Mouse (Mus musculus): ENCODE results near the gene Ces1f. TPM values are rescaled to one million over a fixed set of nuclear protein-coding genes. Genes with fewer than 3 reads are reported as not detected.

The Ces1f gene
- polyA plus RNA-seq, 1 experiment: 3.0 TPM

DNA sequence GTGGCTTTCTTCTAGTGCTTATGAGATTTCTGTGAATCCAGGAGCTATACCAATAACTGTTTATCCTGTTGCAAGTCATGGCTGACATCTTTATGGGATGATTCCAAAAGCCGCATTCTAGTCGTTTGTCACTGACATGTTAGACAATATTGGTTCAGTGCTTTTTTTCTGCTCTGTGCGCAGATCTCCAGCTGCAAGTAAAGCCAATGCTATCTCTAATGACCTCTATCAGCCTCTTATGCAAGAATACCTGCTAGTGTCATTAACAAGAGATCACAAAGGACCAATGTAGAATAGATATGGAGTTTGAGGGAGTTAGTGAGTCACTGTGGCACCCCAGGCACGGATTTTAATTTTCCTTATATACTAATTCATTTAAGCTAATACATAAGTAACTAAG lies 4.9 kb downstream of the Ces1f start:
- Histone ChIP-seq H3K36me3 (ENCODE audit: control insufficient read depth, insufficient read depth, low read length) (no peaks in the 10 kb centered on the region), H3K4me3 (ENCODE audit: control insufficient read depth, insufficient read depth, low read length) (no peak overlapping the region), H3K27me3 (ENCODE audit: control insufficient read depth, insufficient read depth, low read length) (no peaks in the 10 kb centered on the region), H3K27ac (ENCODE audit: control insufficient read depth, insufficient read depth, low read length) (no peak overlapping the region), H3K4me1 (replicated peaks; ENCODE audit: control insufficient read depth, insufficient read depth, low read length) (no peaks in the 10 kb centered on the region)
- WGBS: 88% methylated on average over 4 of the region's 4 CpGs
- DNase-seq: no peak
- TF ChIP-seq POLR2A (IDR thresholded peaks at IDR 0.05; ENCODE audit: control insufficient read depth, extremely low read depth, insufficient read depth, low read length, poor library complexity) (no peak), CTCF (IDR thresholded peaks at IDR 0.05; ENCODE audit: borderline replicate concordance, control insufficient read depth, extremely low read depth, insufficient read depth, low read length, poor library complexity) (no peak)

DNA sequence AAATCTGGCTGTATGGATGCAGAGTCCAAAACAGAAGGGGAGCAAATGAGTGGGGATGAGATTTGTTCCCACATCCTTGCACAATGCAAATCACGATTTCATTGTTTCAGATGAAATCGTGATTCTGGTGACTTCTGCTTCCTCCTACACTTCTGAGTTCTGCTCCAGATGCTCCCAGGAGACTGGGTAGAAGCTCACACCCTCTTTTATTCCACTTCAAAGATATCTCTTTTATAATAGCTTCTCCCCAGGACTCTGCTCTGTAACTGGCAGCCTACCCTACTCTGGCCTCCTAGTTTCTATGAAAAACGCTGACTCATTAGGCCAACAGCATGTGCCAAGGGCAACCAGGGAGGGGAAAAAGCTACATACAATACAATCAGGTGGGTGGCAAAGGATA lies 6.2 kb downstream of the Ces1f start:
- H3K36me3 ChIP-seq (ENCODE audit: control insufficient read depth, insufficient read depth, low read length): no peaks in the 10 kb centered on the region
- H3K4me3 ChIP-seq (ENCODE audit: control insufficient read depth, insufficient read depth, low read length): no peak overlapping the region
- no peak for TF ChIP-seq POLR2A (IDR thresholded peaks at IDR 0.05; ENCODE audit: control insufficient read depth, extremely low read depth, insufficient read depth, low read length, poor library complexity)
- TF ChIP-seq CTCF (IDR thresholded peaks at IDR 0.05; ENCODE audit: borderline replicate concordance, control insufficient read depth, extremely low read depth, insufficient read depth, low read length, poor library complexity): no peak
- H3K27ac ChIP-seq (ENCODE audit: control insufficient read depth, insufficient read depth, low read length): no peak overlapping the region
- DNase-seq: no peak
- WGBS: 73% methylated on average over 3 of the region's 3 CpGs
- no peaks in the 10 kb centered on the region for H3K4me1 ChIP-seq (replicated peaks; ENCODE audit: control insufficient read depth, insufficient read depth, low read length)
- no peaks in the 10 kb centered on the region for H3K27me3 ChIP-seq (ENCODE audit: control insufficient read depth, insufficient read depth, low read length)

DNA sequence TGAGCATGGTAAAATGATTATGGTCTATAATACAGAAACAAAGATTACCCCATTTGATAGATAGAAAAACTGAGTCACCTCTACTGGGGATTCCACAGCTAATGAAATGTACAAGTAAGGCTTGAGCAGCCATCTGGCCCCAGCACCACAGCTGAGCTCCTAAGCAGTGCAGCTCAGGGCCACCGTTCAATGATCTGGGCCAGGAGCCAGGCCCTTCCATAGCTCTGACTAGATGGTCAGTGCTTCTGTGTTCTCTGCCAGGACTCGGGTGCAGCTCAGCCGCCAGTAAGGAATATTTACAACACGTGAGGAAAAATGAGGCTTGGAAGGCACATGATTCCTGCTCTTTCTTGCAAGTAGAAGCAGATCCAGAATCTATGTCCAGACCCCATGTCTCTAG lies 6.9 kb downstream of the Ces1f start:
- TF ChIP-seq CTCF (IDR thresholded peaks at IDR 0.05; ENCODE audit: borderline replicate concordance, control insufficient read depth, extremely low read depth, insufficient read depth, low read length, poor library complexity) (no peak), POLR2A (IDR thresholded peaks at IDR 0.05; ENCODE audit: control insufficient read depth, extremely low read depth, insufficient read depth, low read length, poor library complexity) (no peak)
- no peak for DNase-seq
- no peaks in the 10 kb centered on the region for H3K4me1 ChIP-seq (replicated peaks; ENCODE audit: control insufficient read depth, insufficient read depth, low read length)
- H3K4me3 ChIP-seq (ENCODE audit: control insufficient read depth, insufficient read depth, low read length): no peak overlapping the region
- WGBS: 93% methylated on average over 4 of the region's 4 CpGs
- no peak overlapping the region for H3K27ac ChIP-seq (ENCODE audit: control insufficient read depth, insufficient read depth, low read length)
- no peaks in the 10 kb centered on the region for H3K36me3 ChIP-seq (ENCODE audit: control insufficient read depth, insufficient read depth, low read length)
- no peaks in the 10 kb centered on the region for H3K27me3 ChIP-seq (ENCODE audit: control insufficient read depth, insufficient read depth, low read length)

DNA sequence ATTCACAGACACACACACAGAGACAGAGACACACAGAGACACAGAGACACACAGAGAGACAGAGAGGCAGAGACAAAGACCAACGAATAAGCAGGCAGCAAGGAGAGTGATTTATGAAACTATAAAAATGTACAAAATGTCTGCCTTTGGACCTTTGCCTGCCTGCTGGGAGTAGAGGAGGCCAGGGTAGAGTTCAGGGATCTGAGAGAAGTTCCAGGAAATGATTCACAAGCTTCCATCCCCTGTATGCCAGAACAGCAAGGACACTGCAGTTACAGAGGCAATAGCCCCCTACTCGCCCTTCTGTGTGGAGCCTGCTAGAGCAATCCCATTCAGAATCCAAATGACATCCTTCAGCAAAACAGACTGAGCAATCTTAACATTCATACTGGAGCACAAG lies 18.1 kb downstream of the Ces1f start:
- no peaks in the 10 kb centered on the region for H3K36me3 ChIP-seq (ENCODE audit: control insufficient read depth, insufficient read depth, low read length)
- TF ChIP-seq POLR2A (IDR thresholded peaks at IDR 0.05; ENCODE audit: control insufficient read depth, extremely low read depth, insufficient read depth, low read length, poor library complexity): no peak
- no peak for TF ChIP-seq CTCF (IDR thresholded peaks at IDR 0.05; ENCODE audit: borderline replicate concordance, control insufficient read depth, extremely low read depth, insufficient read depth, low read length, poor library complexity)
- no peaks in the 10 kb centered on the region for H3K4me1 ChIP-seq (replicated peaks; ENCODE audit: control insufficient read depth, insufficient read depth, low read length)
- no peaks in the 10 kb centered on the region for H3K27me3 ChIP-seq (ENCODE audit: control insufficient read depth, insufficient read depth, low read length)
- no peak overlapping the region for H3K4me3 ChIP-seq (ENCODE audit: control insufficient read depth, insufficient read depth, low read length)
- H3K27ac ChIP-seq (ENCODE audit: control insufficient read depth, insufficient read depth, low read length): no peak overlapping the region
- 70% methylated on average over 2 of the region's 2 CpGs for WGBS
- DNase-seq: no peak

DNA sequence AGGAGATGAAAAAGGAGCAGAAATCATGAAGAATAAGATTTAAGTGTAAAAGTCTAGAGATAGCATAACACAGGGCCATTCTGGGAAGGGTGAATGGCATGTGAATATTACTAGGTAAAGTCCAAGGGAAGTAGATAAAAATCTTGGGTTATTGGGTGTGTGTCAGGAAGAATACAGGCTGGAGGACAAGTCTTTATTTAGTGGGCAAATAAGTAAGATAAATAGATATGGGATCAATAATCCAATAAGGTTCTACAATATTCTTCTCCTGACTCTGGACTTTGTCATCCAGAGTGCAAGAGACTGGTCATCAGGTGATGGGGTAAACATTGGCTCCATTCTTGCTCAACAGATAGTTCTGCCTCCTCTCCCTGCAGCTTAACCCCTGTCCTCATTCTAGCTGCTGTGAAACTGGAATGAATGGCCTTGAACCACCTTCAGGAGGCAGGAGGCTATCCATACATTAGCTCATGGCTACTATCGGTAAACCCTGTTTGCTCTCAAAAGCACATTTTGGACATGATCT lies 27.1 kb downstream of the Ces1f start:
- no peak for DNase-seq
- Histone ChIP-seq H3K27ac (ENCODE audit: control insufficient read depth, insufficient read depth, low read length) (no peak overlapping the region), H3K4me3 (ENCODE audit: control insufficient read depth, insufficient read depth, low read length) (no peak overlapping the region), H3K27me3 (ENCODE audit: control insufficient read depth, insufficient read depth, low read length) (no peaks in the 10 kb centered on the region), H3K4me1 (replicated peaks; ENCODE audit: control insufficient read depth, insufficient read depth, low read length) (no peaks in the 10 kb centered on the region), H3K36me3 (ENCODE audit: control insufficient read depth, insufficient read depth, low read length) (no peaks in the 10 kb centered on the region)
- TF ChIP-seq POLR2A (IDR thresholded peaks at IDR 0.05; ENCODE audit: control insufficient read depth, extremely low read depth, insufficient read depth, low read length, poor library complexity) (no peak), CTCF (IDR thresholded peaks at IDR 0.05; ENCODE audit: borderline replicate concordance, control insufficient read depth, extremely low read depth, insufficient read depth, low read length, poor library complexity) (no peak)
- WGBS: 100% methylated on average over 1 of the region's 1 CpGs

DNA sequence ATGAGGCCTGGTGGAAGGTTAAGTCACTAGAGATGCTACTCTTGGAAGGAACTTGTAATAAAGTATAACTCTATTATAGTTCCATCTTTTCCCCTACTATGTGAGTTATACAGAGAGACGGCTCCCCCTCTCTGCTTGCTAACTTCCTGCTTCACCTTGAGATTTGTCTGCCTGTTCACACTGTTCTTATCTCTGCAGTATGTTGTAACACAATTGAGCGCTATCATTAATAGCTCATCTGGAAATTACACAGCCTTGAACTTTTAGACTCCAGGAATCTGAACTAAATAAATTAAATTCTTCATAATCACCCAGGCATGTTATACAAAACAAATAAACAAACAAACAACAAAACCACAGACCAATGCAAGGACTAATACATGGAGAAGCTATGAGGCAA lies 33.5 kb downstream of the Ces1f start:
- no peak for DNase-seq
- no peak overlapping the region for H3K4me3 ChIP-seq (ENCODE audit: control insufficient read depth, insufficient read depth, low read length)
- no peak for TF ChIP-seq CTCF (IDR thresholded peaks at IDR 0.05; ENCODE audit: borderline replicate concordance, control insufficient read depth, extremely low read depth, insufficient read depth, low read length, poor library complexity)
- no peak for TF ChIP-seq POLR2A (IDR thresholded peaks at IDR 0.05; ENCODE audit: control insufficient read depth, extremely low read depth, insufficient read depth, low read length, poor library complexity)
- 87% methylated on average over 2 of the region's 2 CpGs for WGBS
- H3K4me1 ChIP-seq (replicated peaks; ENCODE audit: control insufficient read depth, insufficient read depth, low read length): no peaks in the 10 kb centered on the region
- H3K36me3 ChIP-seq (ENCODE audit: control insufficient read depth, insufficient read depth, low read length): no peaks in the 10 kb centered on the region
- H3K27ac ChIP-seq (ENCODE audit: control insufficient read depth, insufficient read depth, low read length): no peak overlapping the region
- H3K27me3 ChIP-seq (ENCODE audit: control insufficient read depth, insufficient read depth, low read length): no peaks in the 10 kb centered on the region

DNA sequence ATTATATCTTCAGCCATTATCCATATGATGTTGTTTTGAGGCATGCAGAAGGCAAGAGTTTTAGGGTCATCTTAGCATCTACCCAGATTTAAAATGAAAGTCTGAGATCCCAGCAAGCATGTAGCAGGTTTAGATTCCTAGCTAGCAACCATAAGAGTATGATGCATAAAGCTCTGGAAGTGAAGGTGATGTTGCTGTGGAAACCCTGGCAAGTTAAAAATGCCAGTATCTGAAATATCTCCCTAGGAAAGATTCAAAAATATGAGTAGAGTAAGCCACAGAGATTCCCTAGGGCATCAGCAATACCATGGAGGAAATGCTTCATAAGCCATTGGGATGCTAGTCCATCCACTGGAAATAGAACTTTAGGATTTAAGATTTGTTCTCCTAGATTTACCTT lies 39.7 kb downstream of the Ces1f start:
- DNase-seq: no peak
- no peaks in the 10 kb centered on the region for H3K4me1 ChIP-seq (replicated peaks; ENCODE audit: control insufficient read depth, insufficient read depth, low read length)
- TF ChIP-seq CTCF (IDR thresholded peaks at IDR 0.05; ENCODE audit: borderline replicate concordance, control insufficient read depth, extremely low read depth, insufficient read depth, low read length, poor library complexity) (no peak), POLR2A (IDR thresholded peaks at IDR 0.05; ENCODE audit: control insufficient read depth, extremely low read depth, insufficient read depth, low read length, poor library complexity) (no peak)
- no peak overlapping the region for H3K4me3 ChIP-seq (ENCODE audit: control insufficient read depth, insufficient read depth, low read length)
- no peaks in the 10 kb centered on the region for H3K27me3 ChIP-seq (ENCODE audit: control insufficient read depth, insufficient read depth, low read length)
- no peak overlapping the region for H3K27ac ChIP-seq (ENCODE audit: control insufficient read depth, insufficient read depth, low read length)
- no peaks in the 10 kb centered on the region for H3K36me3 ChIP-seq (ENCODE audit: control insufficient read depth, insufficient read depth, low read length)

Data from thymus, adult 2 months (tissue).